Mouse (Mus musculus): Measurements from ENCODE around the gene Lgr6. TPM values are rescaled to one million over a fixed set of nuclear protein-coding genes. Genes with fewer than 3 reads are reported as not detected.

Gene Lgr6
- total RNA-seq, 2 experiments from 2014 or later = 1.6 to 1.9 TPM

GRCm38 (mm10) chr1:135000527-135000926, 104.5 kb downstream of the Lgr6 start:
- Histone ChIP-seq H3K27ac (no peak overlapping the region), H3K4me3 (no peak overlapping the region)
- no peak for DNase-seq (ENCODE audit: extremely low spot score in 1 of 2, low spot score in 2 of 2)
- intact Hi-C loops (cut with DNase I) = no loop called here
- TF ChIP-seq CTCF (IDR thresholded peaks at IDR 0.05) = no peak

DNA sequence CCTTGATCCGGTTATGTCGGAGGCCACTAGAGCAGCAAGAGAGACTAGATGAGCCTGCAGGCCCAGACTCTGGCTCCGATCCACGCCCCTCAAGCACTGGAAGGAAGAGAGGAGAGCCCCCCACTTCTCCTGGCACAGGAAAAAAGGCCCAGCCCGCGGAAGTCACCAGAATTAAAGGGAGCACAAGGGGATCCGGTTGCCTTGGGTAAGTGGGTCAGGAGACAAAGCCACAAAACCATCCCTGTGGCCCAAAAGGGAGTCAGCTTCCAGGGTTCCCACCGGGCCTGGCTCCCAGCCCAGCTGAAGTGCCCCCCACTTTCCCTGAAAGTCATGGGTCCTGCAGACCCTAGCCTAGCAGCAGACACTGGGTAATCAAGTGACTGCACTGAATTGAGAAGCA, 106.8 kb downstream of the Lgr6 start:
- intact Hi-C loops (cut with DNase I) = no loop called here
- no peak overlapping the region for H3K4me3 ChIP-seq
- DNase-seq (ENCODE audit: extremely low spot score in 1 of 2, low spot score in 2 of 2) = no peak
- no peak for TF ChIP-seq CTCF (IDR thresholded peaks at IDR 0.05)
- no peak overlapping the region for H3K27ac ChIP-seq

DNA sequence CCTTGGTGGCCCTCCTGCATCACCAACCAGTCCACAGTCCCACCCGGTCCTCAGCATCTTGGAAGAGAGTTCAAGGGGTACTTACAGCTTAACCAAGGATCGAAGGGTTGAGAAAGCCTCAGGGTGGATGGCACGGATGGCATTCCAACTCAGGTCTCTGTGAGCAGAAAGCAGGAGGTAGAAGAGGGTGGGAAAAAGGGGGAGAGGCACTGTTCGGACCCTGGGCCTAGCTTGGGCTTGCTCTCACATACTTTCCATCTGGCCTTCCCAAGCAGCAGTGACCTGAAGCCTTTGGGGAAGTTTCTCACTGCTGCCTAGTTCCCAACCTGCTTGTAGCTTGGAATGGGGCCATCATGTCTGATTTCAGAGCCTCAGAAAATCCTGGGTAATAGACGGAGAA, 107.5 kb downstream of the Lgr6 start:
- intact Hi-C loops (cut with DNase I) = no loop called here
- no peak overlapping the region for H3K27ac ChIP-seq
- H3K4me3 ChIP-seq = no peak overlapping the region
- no peak for TF ChIP-seq CTCF (IDR thresholded peaks at IDR 0.05)
- DNase-seq (ENCODE audit: extremely low spot score in 1 of 2, low spot score in 2 of 2) = no peak

- no peak overlapping the region for H3K4me3 ChIP-seq
- DNase-seq (ENCODE audit: extremely low spot score in 1 of 2, low spot score in 2 of 2) = no peak
- intact Hi-C loops (cut with DNase I) = no loop called here
- no peak overlapping the region for H3K27ac ChIP-seq
- TF ChIP-seq CTCF (IDR thresholded peaks at IDR 0.05) = no peak
Measured at GRCm38 (mm10) chr1:134996471-134996870, 108.6 kb downstream of the Lgr6 start.

DNA sequence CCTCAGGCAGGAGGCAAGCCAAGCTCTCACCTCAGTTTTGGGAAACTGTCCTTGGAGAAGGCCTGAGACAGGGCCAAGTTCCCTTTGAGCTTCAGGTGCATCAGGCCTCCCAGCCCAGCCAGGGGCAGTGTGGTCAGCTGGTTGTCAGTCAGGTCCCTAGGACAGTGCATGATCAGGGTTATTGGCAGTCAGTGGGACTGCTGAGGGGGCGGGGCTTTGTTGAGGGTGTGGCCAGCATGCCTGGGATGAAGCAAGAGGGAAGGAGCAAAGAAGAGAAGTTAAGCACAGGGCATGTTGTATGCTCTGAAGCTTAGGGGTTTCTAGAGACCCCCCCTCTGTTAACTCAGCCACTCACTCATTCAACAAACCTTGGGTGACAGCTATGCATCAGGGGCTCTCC, 109.1 kb downstream of the Lgr6 start:
- intact Hi-C loops (cut with DNase I) = no loop called here
- TF ChIP-seq CTCF (IDR thresholded peaks at IDR 0.05) = no peak
- H3K27ac ChIP-seq = no peak overlapping the region
- no peak overlapping the region for H3K4me3 ChIP-seq
- no peak for DNase-seq (ENCODE audit: extremely low spot score in 1 of 2, low spot score in 2 of 2)

DNA sequence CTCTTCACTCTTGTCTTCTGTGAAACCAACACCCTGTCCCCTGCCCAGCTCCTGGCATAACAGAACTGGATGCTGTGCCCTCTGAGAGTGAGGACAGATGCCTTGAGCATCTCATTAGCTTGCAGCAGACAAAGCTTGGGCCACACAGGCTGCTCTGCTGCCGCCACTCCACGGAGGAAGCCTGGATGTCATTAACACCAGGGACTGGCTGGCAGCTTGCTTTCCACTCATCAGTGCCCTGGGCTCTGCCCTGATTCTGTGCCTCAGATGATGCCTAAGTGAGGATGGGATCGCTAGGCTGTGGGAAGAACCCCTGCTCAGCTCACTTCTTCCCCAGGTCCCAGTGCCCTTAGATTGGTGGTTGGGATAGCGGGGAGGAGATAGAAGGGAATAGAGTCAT, 109.6 kb downstream of the Lgr6 start:
- intact Hi-C loops (cut with DNase I) = no loop called here
- Histone ChIP-seq H3K4me3 (no peak overlapping the region), H3K27ac (no peak overlapping the region)
- DNase-seq (ENCODE audit: extremely low spot score in 1 of 2, low spot score in 2 of 2) = no peak
- no peak for TF ChIP-seq CTCF (IDR thresholded peaks at IDR 0.05)

DNA sequence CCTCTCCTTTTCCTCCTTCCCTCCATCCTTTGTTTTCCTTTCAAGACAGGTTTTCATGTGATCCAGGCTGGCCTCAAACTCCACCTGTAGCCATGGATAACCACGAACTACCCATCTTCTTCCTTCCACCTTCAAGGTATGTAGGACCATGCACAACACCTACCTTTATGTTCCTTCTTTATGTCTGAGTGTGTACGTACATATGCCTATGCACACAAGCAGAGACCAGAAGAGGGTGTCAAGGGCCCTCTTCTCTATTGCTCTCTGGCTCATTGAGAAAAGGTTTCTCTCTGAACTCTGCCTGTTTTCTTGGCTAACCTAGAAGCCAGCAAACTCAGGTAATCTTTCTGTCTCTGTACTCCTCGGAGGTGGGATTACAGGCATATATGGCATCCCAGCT, 110.3 kb downstream of the Lgr6 start:
- H3K27ac ChIP-seq = no peak overlapping the region
- DNase-seq (ENCODE audit: extremely low spot score in 1 of 2, low spot score in 2 of 2) = no peak
- TF ChIP-seq CTCF (IDR thresholded peaks at IDR 0.05) = no peak
- H3K4me3 ChIP-seq = no peak overlapping the region
- intact Hi-C loops (cut with DNase I) = no loop called here

DNA sequence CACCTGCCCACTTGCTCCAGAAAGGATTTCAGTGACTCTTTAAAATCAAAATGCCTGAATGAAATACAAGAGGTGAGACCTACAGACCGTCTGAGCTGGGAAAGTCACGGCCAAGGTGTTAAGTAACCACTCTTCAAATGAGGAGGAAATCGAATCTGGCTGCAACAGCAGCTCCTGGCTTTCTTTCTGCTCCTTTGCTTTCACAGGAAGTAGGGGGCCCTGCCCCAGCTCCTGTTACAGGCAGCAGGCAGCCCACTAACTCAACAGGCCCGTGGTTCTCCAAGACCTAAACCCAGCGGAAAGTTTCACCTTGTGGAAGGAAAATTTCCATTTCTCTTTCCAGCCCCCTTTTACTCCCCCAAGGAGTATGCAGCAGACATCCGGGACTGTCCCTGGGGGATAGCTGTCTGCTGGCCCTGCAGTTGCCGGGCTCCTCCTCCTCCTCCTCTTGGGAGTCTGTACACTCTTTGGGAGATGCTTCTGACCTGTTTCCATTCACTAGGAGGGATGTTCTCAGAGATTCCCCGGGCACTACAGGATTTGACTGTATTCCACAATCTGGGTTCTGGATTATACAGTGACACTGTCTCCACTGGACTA, 112.9 kb downstream of the Lgr6 start:
- no peak for TF ChIP-seq CTCF (IDR thresholded peaks at IDR 0.05)
- intact Hi-C loops (cut with DNase I) = no loop called here
- Histone ChIP-seq H3K4me3 (no peak overlapping the region), H3K27ac (no peak overlapping the region)
- DNase-seq (ENCODE audit: extremely low spot score in 1 of 2, low spot score in 2 of 2) = no peak

DNA sequence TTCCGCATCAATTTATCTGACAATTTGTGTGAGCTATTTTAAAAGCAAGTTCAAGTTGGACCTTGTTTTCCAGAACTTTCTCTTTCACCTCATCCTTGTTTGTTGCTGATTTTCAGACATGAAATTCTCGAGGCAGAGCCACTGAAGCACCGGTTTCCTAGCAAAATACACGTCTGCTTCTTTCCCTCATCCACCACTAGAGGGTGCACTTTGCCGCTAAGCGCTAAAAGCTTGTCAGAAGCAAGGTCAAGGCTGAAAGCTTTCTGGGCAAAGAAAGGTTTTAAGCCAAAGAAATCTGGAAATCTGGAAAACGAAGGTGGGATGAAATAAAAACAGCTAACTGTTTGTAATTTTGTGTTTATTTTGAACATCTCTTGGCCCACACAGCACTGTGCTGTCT, 115.7 kb downstream of the Lgr6 start:
- DNase-seq (ENCODE audit: extremely low spot score in 1 of 2, low spot score in 2 of 2) = peak; percentile 73 to 80
- intact Hi-C loops (cut with DNase I) = loop anchor here (1.0 kb wide), 2 partner anchors 117 to 121 kb away; no protein-coding TSS in a partner anchor
- Histone ChIP-seq H3K4me3 (no peak overlapping the region), H3K27ac (no peak overlapping the region)
- peak; percentile 95 for TF ChIP-seq CTCF (IDR thresholded peaks at IDR 0.05)

- H3K27ac ChIP-seq = peak overlapping the region; percentile 56; the same call in 1 of the 2 replicates
- DNase-seq (ENCODE audit: extremely low spot score in 1 of 2, low spot score in 2 of 2) = no peak
- intact Hi-C loops (cut with DNase I) = no loop called here
- peak overlapping the region; percentile 46 for H3K4me3 ChIP-seq
- no peak for TF ChIP-seq CTCF (IDR thresholded peaks at IDR 0.05)
Measured at GRCm38 (mm10) chr1:134987962-134988341, 117.1 kb downstream of the Lgr6 start.

DNA sequence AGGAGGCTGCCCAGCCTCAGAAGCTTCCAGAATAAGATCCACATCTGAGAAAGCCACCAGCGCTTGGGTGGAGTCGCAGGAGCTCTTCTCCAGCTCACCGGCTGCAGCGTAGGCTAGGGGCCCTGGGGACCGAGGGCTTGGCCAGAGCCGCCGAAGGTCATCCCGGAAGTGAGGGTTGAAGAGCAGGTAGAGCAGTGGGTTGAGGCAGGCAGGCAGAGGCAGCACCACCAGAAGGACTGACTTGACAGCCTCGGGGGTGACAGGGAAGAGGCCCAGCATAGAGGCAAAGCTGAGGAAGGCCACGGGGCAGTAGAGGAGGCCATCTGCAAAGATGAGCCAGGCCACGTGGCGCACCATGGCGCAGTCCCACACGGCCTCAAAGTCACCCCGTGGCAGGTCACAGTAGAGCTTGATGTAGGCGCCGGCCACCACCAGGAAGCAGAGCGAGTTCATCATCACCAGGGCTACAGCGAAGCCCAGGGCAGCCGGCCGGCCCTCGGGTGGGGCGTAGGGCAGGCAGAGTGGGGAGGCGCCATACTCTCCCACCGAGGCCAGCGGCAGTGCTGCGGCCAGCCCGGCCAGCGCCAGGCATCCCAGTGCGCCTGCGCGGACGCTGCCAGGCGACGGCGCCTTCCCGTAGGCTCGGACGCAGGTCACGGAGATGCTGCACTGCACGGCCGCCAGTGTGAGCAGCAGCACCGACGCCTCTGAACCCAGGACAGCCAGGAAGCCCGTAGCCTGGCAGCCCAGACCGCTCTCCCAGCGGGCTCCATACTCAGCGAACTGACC, 117.7 kb downstream of the Lgr6 start:
- intact Hi-C loops (cut with DNase I) = no loop called here

GRCm38 (mm10) chr1:134972920-134973319, 132.2 kb downstream of the Lgr6 start:
- H3K27ac ChIP-seq = no peak overlapping the region
- intact Hi-C loops (cut with DNase I) = loop anchor here (5.0 to 10.0 kb wide), 2 partner anchors 134 to 392 kb away; partner anchors contain the start of gene Lgr6
- H3K4me3 ChIP-seq = no peak overlapping the region
- no peak for DNase-seq (ENCODE audit: extremely low spot score in 1 of 2, low spot score in 2 of 2)
- TF ChIP-seq CTCF (IDR thresholded peaks at IDR 0.05) = peak; percentile 58

More for the DNA sequence above, 117.7 kb downstream of the Lgr6 start:
- peak overlapping the region; percentile 56; the same call in 1 of the 2 replicates for H3K27ac ChIP-seq
- no peak for TF ChIP-seq CTCF (IDR thresholded peaks at IDR 0.05)
- peak; percentile 64 to 65 for DNase-seq (ENCODE audit: extremely low spot score in 1 of 2, low spot score in 2 of 2)
- H3K4me3 ChIP-seq = peak overlapping the region; percentile 46
